Mouse (Mus musculus) cerebellum, adult 18-20 months (tissue): ENCODE results near the gene Mmp28.
A peak's percentile ranks its signal among the peaks of the same experiment; 100 is the strongest.

Experiments
- DNase-seq, 2 experiments: peaks; one replicate each; pipeline ENCODE4 v3.0.0; 2021

Mmp28 gene

DNA sequence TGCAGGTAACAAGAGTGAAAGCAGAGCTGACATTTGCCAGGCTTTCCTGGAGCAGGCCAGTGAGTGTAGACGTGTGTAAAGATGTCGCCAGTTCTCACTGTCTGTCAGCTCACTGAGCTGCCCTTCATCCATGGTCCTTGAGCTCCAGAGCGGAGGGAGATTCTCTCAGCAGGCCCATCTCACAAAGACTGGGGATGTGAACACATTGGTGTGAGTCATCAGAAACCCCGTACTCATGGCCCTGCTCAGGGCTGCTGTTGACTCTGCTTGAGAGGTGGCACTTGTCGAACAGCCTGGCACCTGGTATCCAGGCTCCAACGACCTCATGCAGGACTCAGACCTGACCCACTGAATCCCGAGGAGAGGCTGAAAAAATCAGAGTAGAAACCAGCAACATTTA, 59.1 kb downstream of the Mmp28 start:
- DNase-seq, result no peak

- DNase-seq, result no peak
These were observed 64.1 kb downstream of the Mmp28 start for GRCm38 (mm10) chr11:83398724-83399123.

DNA sequence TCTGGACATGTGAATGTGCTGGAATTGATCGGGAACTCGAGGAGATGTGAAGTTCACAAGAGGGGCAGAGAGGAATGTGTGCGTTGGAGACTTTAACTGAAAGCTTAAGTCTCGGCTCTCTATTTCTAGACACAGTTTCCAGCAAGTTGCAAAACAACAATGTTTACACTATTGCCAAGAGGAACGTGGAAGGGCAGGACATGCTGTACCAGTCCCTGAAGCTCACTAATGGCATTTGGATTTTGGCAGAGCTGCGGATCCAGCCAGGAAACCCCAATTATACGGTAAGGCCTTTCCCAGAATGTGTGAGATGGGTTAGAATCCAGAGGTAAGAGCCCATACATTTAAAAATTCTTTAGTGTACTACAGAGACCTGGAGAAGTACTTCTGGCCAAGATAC, 65.2 kb downstream of the Mmp28 start:
- no peak for DNase-seq

DNA sequence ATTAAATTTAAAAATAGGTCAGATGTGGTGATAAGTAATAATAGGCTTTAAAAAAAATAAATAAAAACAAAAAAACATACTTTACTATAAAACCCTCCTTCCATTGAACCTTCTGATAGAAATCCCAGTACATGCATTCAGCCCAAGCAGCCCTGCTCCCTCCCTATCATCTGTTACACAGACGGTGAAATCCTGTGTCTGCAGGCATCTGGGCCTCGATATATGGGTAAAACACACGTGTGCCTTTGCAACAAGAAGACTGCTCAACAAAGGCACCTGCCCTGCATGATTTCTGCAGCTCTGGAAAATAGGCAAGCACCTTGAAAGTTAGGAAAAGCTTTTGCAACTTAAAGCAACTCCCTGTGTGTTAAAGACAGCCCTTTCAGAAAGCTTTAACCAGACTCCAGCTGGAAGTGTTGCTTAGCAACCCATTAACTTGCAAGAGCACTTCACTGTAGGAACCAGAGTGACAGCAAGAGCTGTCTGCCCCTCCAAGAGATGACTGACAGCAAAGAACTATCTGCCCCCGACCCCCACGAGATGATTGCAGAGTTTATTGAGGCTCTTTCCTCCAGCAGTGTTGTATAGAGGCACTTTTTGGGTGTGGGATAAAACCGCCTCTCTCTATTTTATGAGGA, 68.0 kb downstream of the Mmp28 start:
- DNase-seq, result no peak

DNA sequence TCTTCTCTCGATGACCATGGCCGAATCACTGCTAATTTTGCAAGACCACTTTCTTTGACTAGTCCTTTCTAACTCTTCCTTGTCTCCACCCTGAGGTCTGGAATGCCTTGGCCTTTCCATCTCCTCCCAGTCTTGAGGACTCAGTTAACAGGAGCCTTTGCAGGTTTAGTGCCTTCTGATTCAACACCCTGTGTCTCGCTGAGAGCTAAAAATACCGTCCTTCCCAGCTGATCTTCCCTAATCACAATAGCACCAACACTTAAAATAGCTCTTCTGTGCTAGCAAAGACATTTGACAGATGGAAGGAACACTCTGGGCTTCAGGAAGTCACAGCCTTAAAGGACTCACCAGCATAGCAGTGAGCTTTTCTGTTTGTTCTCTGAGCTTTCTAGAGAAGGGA, 69.8 kb downstream of the Mmp28 start:
- peak in 1 of 2 experiments; percentile 49 for DNase-seq
